Mouse (Mus musculus): ENCODE measurements around the gene Tspo2. TPM values are rescaled to one million over a fixed set of nuclear protein-coding genes. Genes with fewer than 3 reads are reported as not detected.
A peak's percentile ranks its signal among the peaks of the same experiment; 100 is the strongest.

The Tspo2 gene
- polyA plus RNA-seq, 2 experiments, result 168 to 210 TPM

GRCm38 (mm10) chr17:48419571-48419970 lies 31.8 kb downstream of the Tspo2 start:
- WGBS (ENCODE audit: insufficient replicate concordance), result 39% methylated on average over 2 of the region's 2 CpGs
- H3K36me3 ChIP-seq (replicated peaks; ENCODE audit: control insufficient read depth, insufficient read depth, low read depth), result peaks cover 29% of the 10 kb centered on the region
- TF ChIP-seq CTCF (IDR thresholded peaks at IDR 0.05; ENCODE audit: low read depth) (no peak), EP300 (IDR thresholded peaks at IDR 0.05; ENCODE audit: low read depth) (no peak)
- no peaks in the 10 kb centered on the region for H3K9me3 ChIP-seq (ENCODE audit: control insufficient read depth, low read length)
- ATAC-seq (ENCODE audit: insufficient read depth) (no peak), DNase-seq (ENCODE audit: low read depth in 3 of 3, low spot score in 3 of 3) (no peak)
- no peaks in the 10 kb centered on the region for H3K27me3 ChIP-seq (ENCODE audit: control insufficient read depth, insufficient read depth, low read length)
- H3K4me3 ChIP-seq (ENCODE audit: insufficient read depth in 1 of 2, low read depth in 2 of 2, low read length in 2 of 2), result no peak overlapping the region
- no peak overlapping the region for H3K27ac ChIP-seq
- no peak overlapping the region for H3K4me2 ChIP-seq (ENCODE audit: low read depth)
- H3K4me1 ChIP-seq (replicated peaks; ENCODE audit: control insufficient read depth in 2 of 2, insufficient read depth in 2 of 2, low read length in 1 of 2), result peaks cover 12 to 26% of the 10 kb centered on the region in 2 experiments
- no peak overlapping the region for H3K9ac ChIP-seq (replicated peaks)

- TF ChIP-seq CTCF (IDR thresholded peaks at IDR 0.05; ENCODE audit: low read depth), result no peak
- no peak for TF ChIP-seq EP300 (IDR thresholded peaks at IDR 0.05; ENCODE audit: low read depth)
- Histone ChIP-seq H3K9ac (replicated peaks) (peak overlapping the region; percentile 47), H3K27me3 (ENCODE audit: control insufficient read depth, insufficient read depth, low read length) (no peaks in the 10 kb centered on the region), H3K4me2 (ENCODE audit: low read depth) (peak overlapping the region; percentile 59), H3K4me1 (replicated peaks; ENCODE audit: control insufficient read depth in 2 of 2, insufficient read depth in 2 of 2, low read length in 1 of 2) (peaks cover 12 to 26% of the 10 kb centered on the region in 2 experiments), H3K9me3 (ENCODE audit: control insufficient read depth, low read length) (no peaks in the 10 kb centered on the region), H3K4me3 (ENCODE audit: insufficient read depth in 1 of 2, low read depth in 2 of 2, low read length in 2 of 2) (no peak overlapping the region), H3K36me3 (replicated peaks; ENCODE audit: control insufficient read depth, insufficient read depth, low read depth) (peaks cover 34% of the 10 kb centered on the region), H3K27ac (no peak overlapping the region)
- WGBS (ENCODE audit: insufficient replicate concordance), result 45% methylated on average over 1 of the region's 1 CpGs
- DNase-seq (ENCODE audit: low read depth in 3 of 3, low spot score in 3 of 3) (no peak), ATAC-seq (ENCODE audit: insufficient read depth) (no peak)
These were observed 32.5 kb downstream of the Tspo2 start for GRCm38 (mm10) chr17:48418781-48419180.

- peak overlapping the region; percentile 47 for H3K9ac ChIP-seq (replicated peaks)
- whole genome bisulfite sequencing (ENCODE audit: insufficient replicate concordance), result 11% methylated on average over 7 of the region's 7 CpGs
- peak overlapping the region; percentile 59 for H3K4me2 ChIP-seq (ENCODE audit: low read depth)
- no peak for DNase-seq (ENCODE audit: low read depth in 3 of 3, low spot score in 3 of 3)
- TF ChIP-seq CTCF (IDR thresholded peaks at IDR 0.05; ENCODE audit: low read depth), result no peak
- TF ChIP-seq EP300 (IDR thresholded peaks at IDR 0.05; ENCODE audit: low read depth), result no peak
- peaks cover 12 to 26% of the 10 kb centered on the region in 2 experiments for H3K4me1 ChIP-seq (replicated peaks; ENCODE audit: control insufficient read depth in 2 of 2, insufficient read depth in 2 of 2, low read length in 1 of 2)
- H3K27ac ChIP-seq, result peak overlapping the region; percentile 35
- H3K4me3 ChIP-seq (ENCODE audit: insufficient read depth in 1 of 2, low read depth in 2 of 2, low read length in 2 of 2), result peak overlapping the region; percentile 11 to 26; a peak in 3 of 4 replicates
- peaks cover 34% of the 10 kb centered on the region for H3K36me3 ChIP-seq (replicated peaks; ENCODE audit: control insufficient read depth, insufficient read depth, low read depth)
- no peaks in the 10 kb centered on the region for H3K27me3 ChIP-seq (ENCODE audit: control insufficient read depth, insufficient read depth, low read length)
- H3K9me3 ChIP-seq (ENCODE audit: control insufficient read depth, low read length), result no peaks in the 10 kb centered on the region
- peak; percentile 38; the same call in 1 of the 2 replicates for ATAC-seq (ENCODE audit: insufficient read depth)
These were observed 33.1 kb downstream of the Tspo2 start for GRCm38 (mm10) chr17:48418174-48418573.

- DNase-seq (ENCODE audit: low read depth in 3 of 3, low spot score in 3 of 3), result no peak
- TF ChIP-seq EP300 (IDR thresholded peaks at IDR 0.05; ENCODE audit: low read depth) (no peak), CTCF (IDR thresholded peaks at IDR 0.05; ENCODE audit: low read depth) (no peak)
- Histone ChIP-seq H3K4me1 (replicated peaks; ENCODE audit: control insufficient read depth in 2 of 2, insufficient read depth in 2 of 2, low read length in 1 of 2) (peaks cover 12 to 26% of the 10 kb centered on the region in 2 experiments), H3K4me2 (ENCODE audit: low read depth) (peak overlapping the region; percentile 59), H3K4me3 (ENCODE audit: insufficient read depth in 1 of 2, low read depth in 2 of 2, low read length in 2 of 2) (no peak overlapping the region), H3K36me3 (replicated peaks; ENCODE audit: control insufficient read depth, insufficient read depth, low read depth) (peaks cover 38% of the 10 kb centered on the region), H3K9ac (replicated peaks) (peak overlapping the region; percentile 47), H3K27me3 (ENCODE audit: control insufficient read depth, insufficient read depth, low read length) (no peaks in the 10 kb centered on the region), H3K27ac (peak overlapping the region; percentile 3; the same call in 1 of the 2 replicates), H3K9me3 (ENCODE audit: control insufficient read depth, low read length) (no peaks in the 10 kb centered on the region)
- peak; percentile 47; the same call in 1 of the 2 replicates for ATAC-seq (ENCODE audit: insufficient read depth)
- whole genome bisulfite sequencing (ENCODE audit: insufficient replicate concordance), result 39% methylated on average over 6 of the region's 6 CpGs
These were observed 33.8 kb downstream of the Tspo2 start for GRCm38 (mm10) chr17:48417521-48417920.

- Histone ChIP-seq H3K4me1 (replicated peaks; ENCODE audit: control insufficient read depth in 2 of 2, insufficient read depth in 2 of 2, low read length in 1 of 2) (peaks cover 15 to 31% of the 10 kb centered on the region in 2 experiments), H3K9ac (replicated peaks) (no peak overlapping the region), H3K9me3 (ENCODE audit: control insufficient read depth, low read length) (no peaks in the 10 kb centered on the region), H3K27me3 (ENCODE audit: control insufficient read depth, insufficient read depth, low read length) (no peaks in the 10 kb centered on the region), H3K36me3 (replicated peaks; ENCODE audit: control insufficient read depth, insufficient read depth, low read depth) (peaks cover 47% of the 10 kb centered on the region), H3K4me3 (ENCODE audit: insufficient read depth in 1 of 2, low read depth in 2 of 2, low read length in 2 of 2) (no peak overlapping the region), H3K4me2 (ENCODE audit: low read depth) (no peak overlapping the region), H3K27ac (no peak overlapping the region)
- ATAC-seq (ENCODE audit: insufficient read depth), result peak; percentile 35; the same call in 1 of the 2 replicates
- no peak for DNase-seq (ENCODE audit: low read depth in 3 of 3, low spot score in 3 of 3)
- TF ChIP-seq CTCF (IDR thresholded peaks at IDR 0.05; ENCODE audit: low read depth) (peak; percentile 70), EP300 (IDR thresholded peaks at IDR 0.05; ENCODE audit: low read depth) (no peak)
- 79% methylated on average over 14 of the region's 14 CpGs for WGBS (ENCODE audit: insufficient replicate concordance)
These were observed 34.7 kb downstream of the Tspo2 start for GRCm38 (mm10) chr17:48416425-48417195.

Data from liver, embryonic 14.5 days (tissue).